Mouse (Mus musculus) lung, embryonic 15.5 days (tissue): ENCODE results near the gene Tmem18. TPM values are rescaled to one million over a fixed set of nuclear protein-coding genes. Genes with fewer than 3 reads are reported as not detected.
A peak's percentile ranks its signal among the peaks of the same experiment; 100 is the strongest.

Experiments
- ATAC-seq: fragments of 200-750 bp; cut with Nextera tagmentation; 2 replicates; pipeline ENCODE4 v1.8.0; 2017; ENCODE audit warnings: moderate number of reproducible peaks, borderline replicate concordance; ENCODE audit not compliant: low FRiP score, low TSS enrichment; ENCODE audit errors: extremely low read depth
- H3K27ac ChIP-seq: fragments of 300-500 bp; sonication (generic); 2 replicates; pipeline ENCODE4 v1.5.1; 2015; ENCODE audit warnings: moderate library complexity, mild to moderate bottlenecking, inconsistent platforms
- H3K27me3 ChIP-seq: fragments of 300-500 bp; sonication (generic); 2 replicates; pipeline ENCODE4 v1.6.1; 2015; ENCODE audit warnings: inconsistent platforms
- H3K36me3 ChIP-seq: fragments of 300-500 bp; sonication (generic); 2 replicates; pipeline ENCODE4 v1.6.1; 2015; ENCODE audit warnings: inconsistent platforms
- H3K4me1 ChIP-seq: fragments of 300-500 bp; sonication (generic); 2 replicates; pipeline ENCODE4 v1.6.1; 2015; ENCODE audit warnings: inconsistent platforms
- H3K4me2 ChIP-seq: fragments of 300-500 bp; sonication (generic); 2 replicates; pipeline ENCODE4 v1.6.1; 2015; ENCODE audit warnings: inconsistent platforms, mild to moderate bottlenecking, moderate library complexity
- H3K4me3 ChIP-seq: fragments of 300-500 bp; sonication (generic); 2 replicates; pipeline ENCODE4 v1.5.1; 2015; ENCODE audit warnings: mild to moderate bottlenecking, inconsistent platforms
- H3K9ac ChIP-seq: fragments of 300-500 bp; sonication (generic); 2 replicates; pipeline ENCODE4 v1.6.1; 2015; ENCODE audit warnings: inconsistent platforms
- H3K9me3 ChIP-seq: fragments of 300-500 bp; sonication (generic); 2 replicates; pipeline ENCODE4 v1.6.1; 2016; ENCODE audit warnings: inconsistent platforms
- WGBS: fragments of 180-500 bp; shearing (Covaris S2); methylation state at CpG from one replicate; pipeline ENCODE4 v1.1.7; 2015; 5-methylcytosine and 5-hydroxymethylcytosine counted together
- polyA plus RNA-seq: library from polyadenylated mRNA; unstranded; fragments of >200 nt; fragmentation: Nextera tagmentation; extraction: Ambion mirVana; gene quantifications from 2 replicates; pipeline ENCODE4 v1.2.1, GENCODE M21; 2015

The Tmem18 gene
- polyA plus RNA-seq: 30.8 and 32.4 TPM in 2 replicates

GRCm38 (mm10) chr12:30584356-30584740 is at the start of gene Tmem18:
Gene Tmem18 (plus strand): TSS chr12:30584426.
- peak; percentile 90 for ATAC-seq
- peak within 1 kb of the TSS; percentile 68 for H3K9ac ChIP-seq
- peaks cover 22% of the 10 kb centered on the region; the same call in 1 of the 2 replicates for H3K36me3 ChIP-seq
- peak within 1 kb of the TSS; percentile 88 for H3K4me2 ChIP-seq
- peaks cover 5% of the 10 kb centered on the region; the same call in 1 of the 2 replicates for H3K4me1 ChIP-seq
- under 1% methylated on average over 35 of the region's 35 CpGs for WGBS
- H3K9me3 ChIP-seq: no peaks in the 10 kb centered on the region
- peak within 1 kb of the TSS; percentile 91 for H3K27ac ChIP-seq
- peak within 1 kb of the TSS; percentile 72 for H3K4me3 ChIP-seq
- no peaks in the 10 kb centered on the region for H3K27me3 ChIP-seq

DNA sequence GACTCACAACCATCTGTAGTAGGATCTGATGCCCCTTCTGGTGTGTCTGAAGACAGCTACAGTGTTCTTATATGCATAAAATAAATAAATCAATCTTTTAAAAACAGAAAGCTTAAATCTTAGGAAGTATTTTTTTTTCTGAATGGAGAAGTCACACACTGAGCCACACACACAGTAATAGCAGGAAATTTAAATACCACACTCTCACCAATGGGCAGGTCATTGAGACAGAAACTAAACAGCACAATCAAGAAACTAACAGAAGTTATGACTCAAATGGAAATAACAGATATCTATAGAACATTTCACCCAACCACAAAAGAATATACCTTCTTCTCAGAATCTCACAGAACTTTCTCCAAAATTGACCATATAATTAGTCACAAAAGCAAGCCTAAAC is 26.9 kb upstream of the Tmem18 start:
- no peaks in the 10 kb centered on the region for H3K9me3 ChIP-seq
- H3K27me3 ChIP-seq: no peaks in the 10 kb centered on the region
- H3K4me1 ChIP-seq: 0 out of 2 replicates have a peak, but pooled peaks cover 10% of the 10 kb centered on the region
- H3K4me2 ChIP-seq: no peak overlapping the region
- H3K9ac ChIP-seq: no peak overlapping the region
- ATAC-seq: no peak
- H3K27ac ChIP-seq: no peak overlapping the region
- no peak overlapping the region for H3K4me3 ChIP-seq
- no peaks in the 10 kb centered on the region for H3K36me3 ChIP-seq

GRCm38 (mm10) chr12:30561411-30561810 is 22.8 kb upstream of the Tmem18 start:
- peak overlapping the region; percentile 29 for H3K4me2 ChIP-seq
- no peak overlapping the region for H3K4me3 ChIP-seq
- 0 out of 2 replicates have a peak, but pooled peaks cover 5% of the 10 kb centered on the region for H3K4me1 ChIP-seq
- H3K36me3 ChIP-seq: no peaks in the 10 kb centered on the region
- WGBS: 5% methylated on average over 11 of the region's 11 CpGs
- no peaks in the 10 kb centered on the region for H3K27me3 ChIP-seq
- ATAC-seq: peak; percentile 83
- no peaks in the 10 kb centered on the region for H3K9me3 ChIP-seq
- H3K9ac ChIP-seq: no peak overlapping the region
- peak overlapping the region; percentile 38; the same call in 1 of the 2 replicates for H3K27ac ChIP-seq

GRCm38 (mm10) chr12:30572075-30572474 is 12.2 kb upstream of the Tmem18 start:
- WGBS: 31% methylated on average over 4 of the region's 4 CpGs
- H3K4me2 ChIP-seq: no peak overlapping the region
- H3K9me3 ChIP-seq: no peaks in the 10 kb centered on the region
- no peak overlapping the region for H3K9ac ChIP-seq
- no peak for ATAC-seq
- H3K27ac ChIP-seq: no peak overlapping the region
- H3K36me3 ChIP-seq: no peaks in the 10 kb centered on the region
- no peak overlapping the region for H3K4me3 ChIP-seq
- no peaks in the 10 kb centered on the region for H3K27me3 ChIP-seq
- no peaks in the 10 kb centered on the region for H3K4me1 ChIP-seq

GRCm38 (mm10) chr12:30575952-30576351 is 8.3 kb upstream of the Tmem18 start:
- H3K4me2 ChIP-seq: no peak overlapping the region
- no peak overlapping the region for H3K27ac ChIP-seq
- H3K36me3 ChIP-seq: no peaks in the 10 kb centered on the region
- no peaks in the 10 kb centered on the region for H3K27me3 ChIP-seq
- H3K4me1 ChIP-seq: no peaks in the 10 kb centered on the region
- H3K4me3 ChIP-seq: no peak overlapping the region
- no peak for ATAC-seq
- no peaks in the 10 kb centered on the region for H3K9me3 ChIP-seq
- WGBS: 75% methylated on average over 3 of the region's 3 CpGs
- H3K9ac ChIP-seq: no peak overlapping the region

- no peaks in the 10 kb centered on the region for H3K9me3 ChIP-seq
- no peak overlapping the region for H3K27ac ChIP-seq
- H3K4me3 ChIP-seq: no peak overlapping the region
- H3K27me3 ChIP-seq: no peaks in the 10 kb centered on the region
- H3K4me1 ChIP-seq: no peaks in the 10 kb centered on the region
- 3% methylated on average over 5 of the region's 5 CpGs for WGBS
- peak; percentile 39; the same call in 1 of the 2 replicates for ATAC-seq
- H3K4me2 ChIP-seq: no peak overlapping the region
- no peaks in the 10 kb centered on the region for H3K36me3 ChIP-seq
- no peak overlapping the region for H3K9ac ChIP-seq
Measured at GRCm38 (mm10) chr12:30578019-30578418, 6.2 kb upstream of the Tmem18 start.

DNA sequence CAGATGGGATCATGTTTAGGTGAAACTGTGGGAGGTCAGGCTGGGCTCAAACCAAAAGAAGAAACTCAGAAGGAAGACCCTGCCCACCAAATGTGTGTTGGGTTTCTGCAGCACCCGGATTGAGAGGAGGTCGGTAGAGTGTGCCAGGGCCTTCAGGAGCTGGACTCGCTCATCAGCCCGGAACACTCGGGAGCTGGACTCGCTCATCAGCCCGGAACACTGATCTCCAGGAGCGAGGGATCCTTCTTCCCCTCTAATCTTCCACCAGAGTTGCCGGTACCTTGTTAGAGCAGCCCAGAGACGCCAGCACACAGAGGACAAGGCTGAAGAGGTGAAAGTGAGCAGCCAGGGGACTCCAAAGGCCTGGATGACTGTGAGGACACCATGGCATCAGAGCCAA is 2.9 kb upstream of the Tmem18 start:
- no peaks in the 10 kb centered on the region for H3K27me3 ChIP-seq
- H3K4me1 ChIP-seq: peaks cover 5% of the 10 kb centered on the region; the same call in 1 of the 2 replicates
- no peaks in the 10 kb centered on the region for H3K9me3 ChIP-seq
- H3K4me2 ChIP-seq: no peak overlapping the region
- H3K4me3 ChIP-seq: no peak overlapping the region
- 88% methylated on average over 10 of the region's 10 CpGs for WGBS
- no peak overlapping the region for H3K27ac ChIP-seq
- H3K36me3 ChIP-seq: no peaks in the 10 kb centered on the region
- H3K9ac ChIP-seq: no peak overlapping the region
- no peak for ATAC-seq

DNA sequence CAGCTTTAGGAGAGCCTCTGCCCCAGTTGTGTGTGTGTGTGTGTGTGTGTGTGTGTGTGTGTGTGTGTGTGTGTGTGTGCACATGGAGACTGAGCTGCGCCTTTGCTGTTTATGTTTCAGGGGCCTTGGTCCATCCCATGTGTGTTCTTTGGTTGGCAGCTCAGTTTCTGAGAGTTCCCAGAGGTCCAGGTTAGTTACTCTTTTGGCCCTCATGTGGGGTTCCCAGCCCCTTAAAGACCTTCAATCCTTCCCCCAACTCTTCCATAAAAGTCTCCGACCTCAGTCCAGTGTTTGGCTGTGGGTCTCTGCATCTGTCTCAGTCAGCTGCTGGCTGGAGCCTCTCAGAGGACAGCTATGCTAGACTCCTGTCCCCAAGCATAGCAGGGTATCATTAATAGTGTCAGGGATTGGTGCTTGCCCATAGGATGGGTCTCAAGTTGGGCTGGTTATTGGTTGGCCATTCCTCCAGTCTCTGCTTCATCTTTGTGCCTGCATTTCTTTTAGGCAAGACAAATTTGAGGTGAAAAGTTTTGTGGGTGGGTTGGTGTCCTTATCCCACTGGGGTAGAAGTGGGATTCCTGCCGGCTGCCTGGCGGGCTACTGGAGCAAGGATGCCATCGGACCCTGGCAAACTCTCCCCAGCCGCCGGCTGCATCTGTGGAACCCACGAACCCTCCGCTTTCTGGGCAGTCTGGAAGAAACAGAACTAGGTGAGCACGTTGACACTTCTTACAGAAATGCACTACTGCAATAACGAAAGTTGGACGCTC is 455 bp upstream of the Tmem18 start:
- WGBS: 12% methylated on average over 12 of the region's 12 CpGs
- ATAC-seq: peak; percentile 40; the same call in 1 of the 2 replicates

GRCm38 (mm10) chr12:30584863-30585262 is 637 bp downstream of the Tmem18 start:
- peak overlapping the region; percentile 68 for H3K9ac ChIP-seq
- H3K27ac ChIP-seq: peak overlapping the region; percentile 91
- 5% methylated on average over 6 of the region's 6 CpGs for WGBS
- peak overlapping the region; percentile 88 for H3K4me2 ChIP-seq
- no peaks in the 10 kb centered on the region for H3K9me3 ChIP-seq
- no peak for ATAC-seq
- peak overlapping the region; percentile 72 for H3K4me3 ChIP-seq
- peaks cover 5% of the 10 kb centered on the region; the same call in 1 of the 2 replicates for H3K4me1 ChIP-seq
- H3K27me3 ChIP-seq: no peaks in the 10 kb centered on the region
- H3K36me3 ChIP-seq: peaks cover 23% of the 10 kb centered on the region; the same call in 1 of the 2 replicates

More for the DNA sequence above, 455 bp upstream of the Tmem18 start:
- Histone ChIP-seq H3K4me1 (peaks cover 5% of the 10 kb centered on the region; the same call in 1 of the 2 replicates), H3K36me3 (peaks cover 16% of the 10 kb centered on the region; the same call in 1 of the 2 replicates), H3K4me2 (peak overlapping the region; percentile 88), H3K27ac (peak overlapping the region; percentile 91), H3K9me3 (no peaks in the 10 kb centered on the region), H3K9ac (peak overlapping the region; percentile 68), H3K27me3 (no peaks in the 10 kb centered on the region), H3K4me3 (peak overlapping the region; percentile 72)

GRCm38 (mm10) chr12:30591832-30592231 is 7.6 kb downstream of the Tmem18 start:
- no peaks in the 10 kb centered on the region for H3K4me1 ChIP-seq
- H3K4me3 ChIP-seq: no peak overlapping the region
- 88% methylated on average over 5 of the region's 5 CpGs for WGBS

GRCm38 (mm10) chr12:30596818-30597407 is 12.7 kb downstream of the Tmem18 start:
- Histone ChIP-seq H3K27ac (no peak overlapping the region), H3K4me3 (no peak overlapping the region), H3K27me3 (no peaks in the 10 kb centered on the region), H3K36me3 (no peaks in the 10 kb centered on the region), H3K9me3 (no peaks in the 10 kb centered on the region), H3K4me1 (peaks cover 10% of the 10 kb centered on the region; the same call in 1 of the 2 replicates), H3K4me2 (no peak overlapping the region), H3K9ac (no peak overlapping the region)
- WGBS: 39% methylated on average over 8 of the region's 8 CpGs
- no peak for ATAC-seq

More at GRCm38 (mm10) chr12:30591832-30592231, 7.6 kb downstream of the Tmem18 start:
- ATAC-seq: no peak
- H3K27ac ChIP-seq: no peak overlapping the region
- no peak overlapping the region for H3K9ac ChIP-seq
- H3K4me2 ChIP-seq: no peak overlapping the region
- peaks cover 32% of the 10 kb centered on the region; the same call in 1 of the 2 replicates for H3K36me3 ChIP-seq
- no peaks in the 10 kb centered on the region for H3K9me3 ChIP-seq
- H3K27me3 ChIP-seq: no peaks in the 10 kb centered on the region

- Histone ChIP-seq H3K27me3 (no peaks in the 10 kb centered on the region), H3K9ac (no peak overlapping the region), H3K4me1 (peaks cover 12% of the 10 kb centered on the region; the same call in 1 of the 2 replicates), H3K27ac (no peak overlapping the region), H3K4me2 (no peak overlapping the region), H3K36me3 (no peaks in the 10 kb centered on the region), H3K4me3 (no peak overlapping the region), H3K9me3 (no peaks in the 10 kb centered on the region)
- WGBS: 7% methylated on average over 3 of the region's 3 CpGs
- ATAC-seq: no peak
Measured at GRCm38 (mm10) chr12:30598955-30599354, 14.7 kb downstream of the Tmem18 start.
